Mouse (Mus musculus) kidney, postnatal 14 days (tissue): Measurements from ENCODE around the gene Ccdc65.

Experiments used
- DNase-seq: peaks from one replicate; pipeline ENCODE4 v3.0.0; 2022; ENCODE audit warnings: mixed read lengths

Ccdc65 gene

DNA sequence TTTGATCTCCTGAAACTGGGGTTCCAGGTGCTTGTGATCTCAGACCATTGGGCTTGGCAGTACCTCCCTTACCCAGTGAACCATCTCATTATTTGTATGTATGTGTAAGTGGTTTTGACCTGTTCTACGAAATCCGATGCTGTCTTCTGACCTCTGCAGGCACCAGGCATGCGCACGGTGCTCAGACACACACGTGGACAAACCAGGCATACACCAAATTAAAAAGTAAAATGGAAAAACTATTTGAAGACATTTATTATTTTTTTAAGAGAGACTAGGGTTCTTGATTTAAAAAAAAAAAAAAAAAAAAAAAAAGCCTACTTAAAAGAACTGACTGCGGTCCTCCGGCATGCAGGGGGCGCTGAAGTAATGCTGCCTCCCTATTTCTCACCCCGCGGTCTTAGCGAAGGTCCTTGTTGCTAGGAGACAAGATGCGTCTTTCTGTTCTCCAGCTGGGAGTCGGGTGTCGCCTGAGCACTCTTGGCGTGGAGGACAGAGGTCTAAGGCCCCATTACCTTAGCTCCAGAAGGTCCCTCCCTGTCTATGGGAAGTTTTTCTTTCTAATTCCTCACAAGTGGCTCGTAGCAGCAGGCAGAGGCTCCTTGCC is at the start of gene Ccdc65:
Ccdc65 (plus strand) TSS at position 442 of the 607 bp plus-strand sequence.
- peak; percentile 91 for DNase-seq

DNA sequence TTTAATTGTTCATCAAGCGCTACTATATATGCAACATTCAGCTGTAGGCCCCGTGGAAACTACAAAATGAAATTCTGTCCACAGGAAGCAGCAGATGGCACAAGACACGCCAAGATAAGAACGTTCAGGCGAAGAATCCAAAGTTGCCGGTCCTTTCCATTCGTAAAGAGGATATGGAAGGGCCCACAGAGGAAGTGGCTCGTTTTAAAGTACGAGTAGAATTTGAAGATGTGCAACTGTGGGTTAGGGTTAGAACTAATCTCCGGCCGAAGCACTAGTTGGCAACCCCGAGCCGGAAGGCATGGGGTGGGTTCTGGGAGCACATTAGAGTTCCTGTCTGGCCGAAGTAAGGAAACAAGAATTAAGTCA is 45.8 kb upstream of the Ccdc65 start:
- DNase-seq = no peak

DNA sequence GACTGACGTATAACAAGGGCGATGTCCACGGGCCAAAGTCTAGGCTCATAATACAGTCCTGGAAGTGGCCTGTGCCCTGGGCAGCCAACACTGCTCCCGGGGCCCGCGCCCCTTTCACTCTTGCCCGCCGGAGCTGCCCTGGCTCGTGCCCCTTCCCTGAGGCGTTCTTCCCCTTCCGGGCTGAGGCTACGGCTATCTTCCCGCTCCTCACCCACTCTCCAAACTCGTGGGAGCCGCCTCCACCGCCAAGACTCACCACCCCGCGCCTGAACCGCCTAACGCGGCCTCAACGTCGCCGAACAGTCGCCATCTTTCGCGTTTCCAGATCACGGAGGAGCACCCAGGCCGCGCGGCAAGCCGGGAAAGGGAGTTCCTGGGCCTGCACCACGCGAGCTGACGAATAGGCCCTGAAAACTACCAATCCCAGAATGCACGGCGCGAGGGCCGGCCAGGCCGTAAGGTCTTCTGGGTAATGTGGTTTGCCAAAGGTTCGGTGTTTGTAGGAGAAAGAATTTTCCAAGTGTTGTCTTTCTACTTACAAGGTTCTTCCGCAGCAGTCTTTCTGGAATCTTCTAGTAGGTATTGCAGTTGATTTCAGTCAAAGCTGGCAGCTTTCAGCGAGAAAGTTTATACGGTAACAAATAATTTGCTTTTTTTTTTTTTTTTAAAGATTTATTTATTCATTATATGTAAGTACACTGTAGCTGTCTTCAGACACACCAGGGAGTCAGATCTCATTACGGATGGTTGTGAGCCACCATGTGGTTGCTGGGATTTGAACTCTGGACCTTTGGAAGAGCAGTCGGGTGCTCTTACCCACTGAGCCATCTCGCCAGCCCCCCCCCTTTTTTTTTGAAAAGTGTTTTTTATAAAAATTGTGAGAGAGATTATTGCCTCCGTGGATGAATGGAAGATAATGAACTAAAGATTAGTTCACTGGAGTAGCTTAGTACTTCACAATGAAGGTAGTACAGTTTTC is 45.2 kb upstream of the Ccdc65 start, which contains the start of gene Ddx23:
Ddx23 (minus strand) TSS at position 328 of the 979 bp plus-strand sequence.
- peak; percentile 98 for DNase-seq

DNA sequence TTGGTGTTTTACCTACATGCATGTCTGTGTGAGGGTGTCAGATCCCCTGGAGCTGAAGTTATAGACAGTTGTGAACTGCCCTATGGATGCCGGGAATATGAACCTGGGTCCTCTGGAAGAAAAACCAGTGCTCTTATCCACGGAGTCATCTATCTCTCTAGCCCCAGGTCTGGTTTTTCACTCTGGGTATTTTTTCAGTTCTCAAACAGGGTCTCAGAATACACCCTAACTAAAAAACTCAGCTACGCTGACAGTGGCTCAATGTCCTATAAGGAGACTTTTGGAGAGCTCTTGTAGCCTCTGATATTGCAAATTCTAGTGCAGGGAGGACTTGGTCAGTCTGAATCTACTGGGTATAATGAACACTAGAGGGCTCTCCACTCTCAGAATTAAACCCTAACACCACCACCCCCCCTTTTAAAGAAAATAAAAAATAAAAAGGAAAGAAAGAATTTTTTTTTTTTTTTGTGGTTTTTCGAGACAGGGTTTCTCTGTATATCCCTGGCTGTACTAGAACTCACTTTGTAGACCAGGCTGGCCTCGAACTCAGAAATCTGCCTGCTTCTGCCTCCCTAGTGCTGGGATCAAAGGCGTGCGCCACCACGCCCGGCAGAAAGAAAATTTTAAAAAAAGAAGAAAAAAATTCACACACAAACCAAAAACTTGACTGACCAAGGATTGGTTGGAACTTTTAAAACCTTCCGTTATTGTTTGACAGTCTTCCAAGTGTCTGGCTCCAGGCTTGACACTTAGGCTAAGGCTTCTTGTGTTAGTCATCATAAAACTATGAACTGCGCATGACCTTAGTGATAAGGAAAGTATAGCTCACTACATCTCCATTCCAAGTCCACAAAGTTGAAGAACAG is 43.7 kb upstream of the Ccdc65 start:
- peak; percentile 29 for DNase-seq

DNA sequence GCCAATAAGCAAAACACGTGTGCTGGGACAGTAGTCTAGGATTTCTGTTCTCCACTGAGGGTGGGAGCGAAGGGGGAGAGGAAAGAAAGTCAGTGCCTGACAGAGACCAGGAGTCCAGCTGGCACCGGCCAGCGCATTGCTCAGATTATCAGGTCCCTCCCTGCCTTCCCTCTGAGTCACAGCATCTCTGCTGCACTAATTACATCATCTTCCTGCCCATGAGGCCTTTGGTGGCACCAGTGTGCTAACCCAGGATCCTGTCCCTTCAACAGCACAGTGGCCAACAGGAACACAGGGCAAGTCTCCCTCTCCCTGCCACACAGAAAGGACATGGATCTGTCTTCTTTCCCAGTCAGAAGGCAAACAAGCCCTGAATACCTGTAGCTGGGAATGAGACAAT is 35.4 kb upstream of the Ccdc65 start:
- DNase-seq = no peak

DNA sequence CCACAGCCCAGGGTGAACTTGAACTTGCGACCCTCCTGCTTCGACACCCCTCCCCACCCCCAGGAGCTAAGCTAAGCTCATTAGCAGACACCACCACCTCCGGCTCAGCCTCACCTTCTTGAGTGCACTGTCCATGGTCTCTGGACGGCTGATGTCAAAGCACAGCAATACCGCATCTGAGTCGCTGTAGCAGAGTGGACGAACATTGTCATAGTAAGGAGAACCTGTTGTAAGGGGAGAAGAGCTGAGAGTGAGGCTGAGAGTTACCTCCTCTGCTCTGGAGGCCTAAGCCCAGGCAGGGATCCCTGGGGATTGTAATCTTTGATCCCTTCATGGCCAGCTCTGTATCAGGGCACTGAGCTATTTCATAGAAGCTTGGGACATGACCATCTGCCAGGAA is 34.3 kb upstream of the Ccdc65 start:
- DNase-seq = no peak

DNA sequence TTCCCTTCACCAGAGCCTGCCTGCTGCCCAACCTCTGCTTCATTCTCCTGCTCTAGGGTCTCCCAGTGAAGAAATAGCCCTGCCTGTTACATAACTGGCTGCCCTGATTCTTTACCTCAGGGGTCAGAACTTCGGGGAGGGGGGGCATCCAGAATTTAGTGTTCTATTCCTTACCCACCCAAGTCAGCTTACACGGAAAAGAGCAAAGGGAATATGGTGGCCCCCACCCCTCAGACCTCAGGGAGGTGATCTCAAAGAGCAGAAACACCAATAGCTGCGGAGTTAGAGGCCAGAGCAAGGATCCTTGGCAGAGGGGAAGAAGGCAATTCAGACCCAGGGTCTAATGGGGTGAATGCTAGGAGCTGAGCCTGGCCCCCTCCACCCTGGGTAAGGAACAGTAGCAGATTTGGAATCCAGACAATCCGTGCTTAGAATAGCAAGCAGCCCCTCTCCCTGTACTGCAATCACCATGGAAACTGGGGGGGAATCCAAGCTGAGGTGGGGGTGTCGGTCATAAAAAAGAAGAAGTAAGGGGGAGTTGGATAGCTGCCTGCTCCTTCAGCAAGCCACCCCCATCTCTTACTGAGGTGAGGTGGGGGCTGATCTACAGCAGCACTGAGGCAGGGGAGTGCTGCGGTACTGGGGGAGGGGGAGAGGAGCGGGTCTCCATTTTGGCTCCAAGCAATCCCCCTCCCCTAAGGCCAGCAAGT is 33.6 kb upstream of the Ccdc65 start:
- DNase-seq = no peak

DNA sequence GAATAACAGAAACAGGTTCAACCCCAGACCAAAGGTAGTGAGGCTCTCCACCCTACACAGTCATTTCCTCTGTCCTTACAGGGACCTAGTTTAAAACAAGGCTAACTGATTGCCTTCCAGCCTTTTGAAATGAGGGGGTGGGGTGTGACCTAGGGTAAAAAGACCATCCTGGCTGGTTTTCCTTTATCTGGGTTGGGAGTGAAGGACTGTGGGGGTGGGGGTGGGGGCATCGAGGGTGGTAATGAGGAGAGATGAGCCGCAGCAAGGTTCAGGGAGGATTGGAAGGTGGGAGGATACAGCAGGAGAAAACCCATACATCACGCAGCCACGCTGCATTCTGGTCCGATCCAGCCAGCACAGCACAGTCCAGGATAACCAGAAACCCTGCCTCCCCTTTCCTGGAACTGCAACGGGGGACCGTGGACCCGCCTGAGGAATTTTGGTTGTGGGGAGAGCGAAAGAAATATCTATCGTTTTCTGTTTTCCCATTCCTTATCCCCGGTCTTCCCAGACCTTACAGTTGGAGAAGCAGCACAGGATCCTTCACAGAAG is 32.9 kb upstream of the Ccdc65 start:
- no peak for DNase-seq

DNA sequence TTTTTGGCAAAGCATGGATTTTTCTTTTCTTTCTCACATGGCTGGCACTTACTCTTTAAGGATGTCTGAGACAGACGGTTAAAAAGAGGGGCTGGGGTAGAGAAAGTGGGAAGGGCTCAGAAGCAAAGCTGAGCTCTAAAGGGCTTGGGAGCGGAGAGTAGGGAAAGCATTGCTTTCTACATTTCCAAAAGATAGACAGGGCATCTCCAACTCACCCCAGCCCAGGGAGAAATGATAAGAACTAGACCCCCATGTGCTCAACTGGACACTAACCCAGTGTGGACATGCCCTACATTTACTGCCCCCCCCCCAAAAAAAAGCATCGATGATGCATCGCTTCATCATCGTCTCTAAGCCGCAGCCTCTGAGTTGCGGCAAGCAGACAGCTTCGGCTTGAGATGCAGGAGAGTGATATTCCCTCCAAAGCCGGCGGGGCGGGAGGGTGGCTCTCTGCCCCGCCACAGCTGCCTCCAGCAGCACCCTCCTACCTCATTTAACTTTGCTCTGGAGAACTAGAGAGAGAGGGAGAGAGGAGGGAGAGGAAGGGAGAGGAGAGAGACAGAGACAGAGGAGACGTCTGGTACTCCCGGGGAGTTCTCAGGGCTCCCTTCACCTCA is 32.3 kb upstream of the Ccdc65 start:
- DNase-seq = no peak

DNA sequence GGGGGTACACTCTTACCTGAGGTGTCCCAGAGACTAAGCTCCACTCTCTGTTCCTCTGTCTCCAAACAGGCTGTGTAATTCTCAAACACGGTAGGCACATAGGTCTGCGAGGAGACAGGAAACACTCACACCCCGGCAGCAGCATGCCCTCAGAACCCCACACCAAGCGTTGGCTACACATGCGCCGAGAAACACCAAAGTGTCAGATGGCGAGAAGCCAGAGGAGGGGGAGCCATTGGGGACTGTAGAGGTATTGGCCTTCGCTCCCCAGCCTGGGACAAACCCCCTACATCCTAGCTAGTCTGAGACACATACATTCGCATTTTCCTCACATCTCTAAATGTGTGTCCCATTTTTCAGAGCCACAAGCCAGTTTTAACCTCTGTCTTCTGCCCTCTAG is 31.5 kb upstream of the Ccdc65 start:
- no peak for DNase-seq

DNA sequence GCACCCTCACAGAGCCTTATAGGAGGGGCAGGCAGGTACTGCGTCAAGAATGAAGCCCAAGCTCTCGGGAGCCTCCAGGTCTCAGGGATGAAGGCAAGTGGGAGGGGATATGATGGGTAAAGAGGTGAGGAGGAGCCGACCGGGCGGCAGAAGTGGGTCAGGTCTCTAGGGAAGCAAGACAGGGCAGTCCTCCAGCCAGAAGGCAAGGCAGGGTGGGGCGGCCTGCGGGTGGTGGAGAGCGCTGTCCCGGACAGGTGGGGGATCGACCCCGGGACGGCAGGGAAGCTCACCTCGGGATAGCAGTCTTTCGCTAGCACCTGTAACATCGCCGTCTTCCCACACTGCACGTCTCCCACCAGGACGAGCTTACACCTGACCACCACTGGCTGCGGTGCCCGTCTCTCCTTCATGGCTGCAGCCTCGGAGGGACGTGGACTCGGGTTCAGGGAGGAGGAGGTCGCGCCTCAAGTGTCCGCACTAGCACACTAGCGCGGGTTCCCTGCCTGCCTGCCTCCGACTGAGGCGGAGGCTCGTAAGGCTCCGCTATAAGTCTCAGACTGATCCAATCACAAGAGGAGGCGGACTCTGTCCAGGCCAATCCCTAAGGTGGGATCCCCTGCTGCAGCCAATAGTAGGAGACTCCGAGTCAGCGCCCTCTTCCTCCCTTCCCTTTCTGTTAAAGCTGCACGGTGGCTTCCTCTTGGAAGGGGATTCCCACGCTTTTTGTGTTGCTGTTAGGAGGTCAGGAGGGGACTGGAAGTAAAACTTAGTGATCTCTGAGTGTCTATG is 30.9 kb upstream of the Ccdc65 start, which contains the start of gene Rnd1:
Rnd1 (minus strand) TSS at position 522 of the 789 bp plus-strand sequence.
- DNase-seq = peak; percentile 92

DNA sequence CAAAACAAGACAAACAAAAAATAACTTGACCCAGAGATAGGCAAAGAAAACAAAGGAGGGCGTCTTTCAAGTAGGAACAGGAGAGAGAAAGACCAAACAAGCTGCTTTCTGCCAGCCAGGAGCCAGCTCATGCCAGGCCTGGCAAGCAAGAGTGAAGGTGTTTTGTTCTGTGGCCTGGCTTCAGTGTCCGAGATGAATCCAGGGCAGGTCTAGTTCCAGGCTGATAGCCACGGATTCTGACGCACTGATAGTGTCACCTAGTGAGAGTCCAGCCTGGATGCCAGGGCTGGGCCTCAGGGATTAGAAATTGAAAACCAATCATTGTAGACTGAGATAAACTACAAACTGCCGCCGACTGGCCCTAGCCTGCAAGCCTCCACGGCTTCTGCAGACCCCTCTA is 30.0 kb upstream of the Ccdc65 start:
- DNase-seq = no peak

DNA sequence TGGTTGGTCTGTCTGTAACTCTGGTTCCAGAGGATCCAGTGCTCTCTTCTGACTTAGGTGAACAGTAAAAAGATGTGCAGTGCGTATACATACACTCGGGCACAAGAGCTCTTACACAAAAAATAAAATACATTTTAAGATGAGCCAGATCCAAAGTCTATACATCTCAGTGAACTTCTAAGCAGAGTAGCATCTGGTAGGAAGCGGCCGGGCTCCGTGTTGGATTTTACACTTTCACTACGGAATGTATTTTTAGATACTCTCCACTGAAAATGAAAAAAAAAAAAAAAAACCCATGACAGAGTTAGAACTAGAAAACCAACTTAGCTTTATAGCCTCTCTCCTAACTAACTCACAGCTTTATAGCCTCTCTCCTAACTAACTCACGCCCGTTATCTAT is 27.3 kb upstream of the Ccdc65 start:
- no peak for DNase-seq

DNA sequence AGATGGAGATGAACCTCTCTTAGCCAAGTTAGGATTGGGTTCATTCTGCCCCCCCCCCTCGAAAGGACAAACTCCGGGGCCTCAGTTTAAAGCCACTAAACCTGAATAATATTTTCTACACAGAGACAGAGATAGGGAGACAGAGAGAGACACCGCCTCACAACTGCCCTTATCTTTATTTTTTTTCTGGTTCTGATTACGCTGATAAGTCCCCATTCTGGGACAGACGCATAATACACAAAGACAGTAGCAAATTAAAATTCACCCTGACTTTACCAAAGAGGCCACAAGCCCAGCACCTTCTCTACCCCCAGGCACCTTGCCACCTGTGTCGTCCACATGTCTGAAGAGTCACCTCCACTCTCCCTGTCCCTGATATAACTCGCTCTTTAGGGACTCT is 26.4 kb upstream of the Ccdc65 start:
- DNase-seq = no peak

DNA sequence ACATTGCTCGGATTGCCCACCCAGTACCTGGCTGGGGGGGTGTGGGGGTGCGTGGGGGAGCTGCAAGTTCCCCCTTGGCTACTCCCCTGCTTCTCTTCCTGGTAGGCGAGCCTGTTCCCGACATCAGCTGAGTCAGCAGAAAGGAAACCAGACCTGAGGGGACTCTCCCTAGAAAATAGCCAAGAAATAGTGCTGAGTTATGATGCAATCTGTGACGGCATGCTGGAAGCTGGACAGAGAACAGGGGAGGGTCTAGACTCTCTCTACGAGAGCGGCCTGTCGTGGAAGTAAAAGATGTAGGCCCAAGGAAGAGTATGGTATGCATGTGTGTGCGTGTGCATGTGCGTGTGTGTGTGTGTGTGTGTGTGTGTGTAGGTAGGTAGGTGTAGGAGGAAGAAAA is 24.8 kb upstream of the Ccdc65 start:
- DNase-seq = no peak

DNA sequence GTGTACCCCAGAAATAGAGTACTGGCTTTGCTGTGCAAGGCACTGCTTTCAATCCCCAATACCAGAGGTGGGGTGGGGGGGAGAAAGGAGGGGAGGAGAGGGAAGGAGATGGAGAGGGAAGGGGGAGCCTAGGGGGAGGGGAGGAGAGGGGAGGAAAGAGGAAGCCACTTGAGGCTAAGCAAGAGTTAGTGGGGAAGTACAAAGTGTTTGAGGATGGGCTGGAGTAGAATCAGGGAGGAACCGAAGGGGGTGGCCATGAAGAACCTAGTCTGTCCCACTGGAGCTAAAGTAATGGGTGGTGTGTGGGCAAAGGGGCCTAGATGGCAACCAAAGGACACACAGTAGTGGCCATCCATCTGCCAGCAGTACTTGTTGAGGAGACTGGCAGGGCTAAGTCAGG is 24.3 kb upstream of the Ccdc65 start:
- no peak for DNase-seq

DNA sequence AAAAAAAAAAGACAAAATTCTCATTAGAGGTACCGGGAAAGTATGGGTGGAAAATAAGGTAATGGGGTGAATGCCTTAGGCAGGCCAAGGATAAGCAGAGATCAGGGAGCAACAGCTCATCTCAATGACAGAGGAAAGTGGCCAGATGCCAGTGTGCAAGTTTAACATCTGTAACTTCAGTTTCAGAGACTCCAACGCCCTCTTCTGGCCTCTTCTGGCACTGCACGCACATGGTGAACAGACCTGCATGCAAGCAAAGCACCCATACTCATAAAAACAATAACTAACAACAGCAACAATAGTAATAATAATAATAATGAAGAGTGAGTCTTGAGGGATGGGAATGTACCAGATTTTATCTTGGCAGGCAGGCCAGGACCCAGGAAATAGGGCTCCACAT is 22.1 kb upstream of the Ccdc65 start:
- DNase-seq = no peak

DNA sequence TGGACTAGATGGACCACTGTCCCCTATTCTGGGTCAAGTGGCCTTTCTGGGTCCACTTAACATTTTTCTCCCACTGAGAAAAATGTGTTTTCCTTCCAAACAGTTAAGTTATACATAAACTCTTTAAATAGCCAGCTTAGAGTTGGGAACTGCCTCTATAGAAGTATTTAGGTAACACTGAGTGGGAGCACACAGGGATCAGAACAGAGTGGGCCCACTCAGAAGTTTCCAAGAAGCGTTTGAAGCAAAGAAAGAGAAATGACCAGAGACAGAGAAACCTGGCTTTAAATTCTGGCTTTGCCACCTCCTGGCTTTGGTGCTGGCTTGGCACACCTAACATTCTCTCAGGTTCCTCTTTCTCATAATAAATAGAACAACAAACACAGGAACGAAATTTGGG is 18.3 kb upstream of the Ccdc65 start:
- no peak for DNase-seq

DNA sequence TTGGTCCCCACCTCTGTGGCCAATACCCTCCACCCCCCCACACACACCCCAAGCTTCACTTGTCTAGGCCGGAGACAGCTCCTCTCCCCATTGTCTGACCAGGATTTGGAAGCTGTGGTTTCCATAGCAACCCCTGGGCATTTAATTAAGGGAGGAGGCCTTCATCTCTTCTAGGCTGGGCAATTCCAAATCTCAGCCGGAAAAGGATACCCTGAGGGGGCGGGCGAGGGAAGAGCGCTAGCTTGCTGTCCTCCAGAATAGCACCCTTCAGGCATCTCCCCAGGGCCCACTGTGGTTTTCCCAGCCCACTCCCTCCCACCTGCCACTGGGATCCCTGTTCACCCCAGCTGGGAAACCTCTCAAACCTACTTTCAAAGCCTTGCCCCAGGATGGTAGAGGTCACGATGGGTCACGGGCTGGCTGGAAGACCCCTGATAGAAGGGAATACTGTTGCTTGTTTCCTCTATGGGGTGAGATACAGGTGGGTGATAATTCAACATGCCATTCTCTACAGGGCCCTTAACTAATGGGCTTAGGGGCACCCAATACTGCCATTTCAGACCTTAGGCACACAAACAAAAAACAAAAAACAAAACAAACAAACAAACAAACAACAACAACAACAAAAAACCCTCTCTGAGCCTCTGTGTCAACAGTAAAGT is 16.4 kb upstream of the Ccdc65 start:
- peak; percentile 43 for DNase-seq

DNA sequence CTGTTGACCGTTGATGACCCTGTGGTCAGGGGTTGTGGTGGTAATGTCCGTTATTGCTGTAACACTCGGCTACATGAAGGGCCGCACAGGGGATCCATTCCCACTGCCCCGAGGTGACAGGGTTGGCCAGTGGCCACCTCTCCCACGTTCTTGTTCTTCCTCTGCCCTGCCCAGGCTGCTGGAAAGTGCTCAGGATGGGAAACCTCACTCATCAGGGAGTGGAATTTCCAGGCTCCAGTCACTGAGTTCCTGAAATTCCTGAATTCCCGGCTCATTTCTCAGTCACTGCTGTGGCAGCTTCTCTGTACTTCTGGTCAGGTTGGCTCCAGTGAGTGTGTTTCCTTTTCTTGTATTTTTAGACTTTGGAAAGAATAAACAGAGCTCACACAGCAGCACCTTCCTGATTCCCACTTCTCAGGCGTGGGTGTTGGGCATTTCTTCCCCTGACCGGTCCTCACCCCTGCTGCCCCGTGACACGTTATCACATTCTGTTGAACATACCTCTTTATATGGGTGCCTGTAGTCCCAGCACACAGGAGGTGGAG is 15.8 kb upstream of the Ccdc65 start:
- peak; percentile 79 for DNase-seq
